Mouse (Mus musculus): ENCODE data around the gene Ptges3.

DNA sequence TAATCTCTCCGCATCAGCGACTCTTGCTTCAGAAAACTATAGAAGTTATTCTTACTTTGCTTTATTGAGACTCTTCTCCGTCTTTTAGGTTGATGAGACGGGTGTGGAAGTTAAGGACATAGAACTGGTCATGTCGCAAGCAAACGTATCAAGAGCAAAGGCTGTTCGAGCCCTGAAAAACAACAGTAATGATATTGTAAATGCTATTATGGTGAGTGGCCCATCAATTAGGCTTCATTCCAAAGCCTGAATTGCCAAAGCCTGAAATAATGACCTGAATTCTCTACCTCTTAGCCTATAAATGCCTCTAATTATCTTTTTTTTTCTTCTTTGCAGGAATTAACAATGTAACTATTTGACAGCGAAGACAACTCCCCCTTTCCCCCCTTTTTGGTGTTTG, 10.6 kb upstream of the Ptges3 start:
- TF ChIP-seq POLR2A (IDR thresholded peaks at IDR 0.05; ENCODE audit: borderline replicate concordance, control insufficient read depth, low read depth, low read length) (no peak), CTCF (IDR thresholded peaks at IDR 0.05; ENCODE audit: control insufficient read depth, insufficient read depth, low read length) (no peak)

Data from bone marrow, adult 2 months (tissue).